Mouse (Mus musculus) ovary, postnatal 36 days (tissue): Measurements from ENCODE around the gene Dyrk1a.
A peak's percentile ranks its signal among the peaks of the same experiment; 100 is the strongest.
"Not testable (repeated sequence)": the region's sequence is repeated elsewhere in the genome, so short reads cannot be mapped to it uniquely, and the experiment has no call there.

Source experiments
- DNase-seq: peaks from one replicate; pipeline ENCODE4 v3.0.0; 2022; ENCODE audit warnings: low spot score, mixed read lengths

Gene Dyrk1a

GRCm38 (mm10) chr16:94632424-94632963 lies 62.7 kb downstream of the Dyrk1a start:
- no peak for DNase-seq

- DNase-seq = no peak
These were observed 63.2 kb downstream of the Dyrk1a start for GRCm38 (mm10) chr16:94633012-94633411.

GRCm38 (mm10) chr16:94637423-94637822 lies 67.6 kb downstream of the Dyrk1a start:
- DNase-seq = no peak

GRCm38 (mm10) chr16:94641799-94642198 lies 72.0 kb downstream of the Dyrk1a start:
- no peak for DNase-seq

- no peak for DNase-seq
These were observed 77.3 kb downstream of the Dyrk1a start for GRCm38 (mm10) chr16:94647153-94647552.

- DNase-seq = no peak
These were observed 78.1 kb downstream of the Dyrk1a start for GRCm38 (mm10) chr16:94647925-94648324.

GRCm38 (mm10) chr16:94649861-94650260 lies 80.1 kb downstream of the Dyrk1a start:
- no peak for DNase-seq

- no peak for DNase-seq
These were observed 82.4 kb downstream of the Dyrk1a start for GRCm38 (mm10) chr16:94652091-94652713.

- no peak for DNase-seq
These were observed 85.3 kb downstream of the Dyrk1a start for GRCm38 (mm10) chr16:94655083-94655482.

GRCm38 (mm10) chr16:94656891-94657290 lies 87.1 kb downstream of the Dyrk1a start:
- DNase-seq = no peak

GRCm38 (mm10) chr16:94659394-94659793 lies 89.6 kb downstream of the Dyrk1a start:
- DNase-seq = no peak

GRCm38 (mm10) chr16:94660221-94660620 lies 90.4 kb downstream of the Dyrk1a start:
- no peak for DNase-seq

GRCm38 (mm10) chr16:94667557-94667956 lies 97.7 kb downstream of the Dyrk1a start:
- no peak for DNase-seq

GRCm38 (mm10) chr16:94671313-94671712 lies 101.5 kb downstream of the Dyrk1a start:
- no peak for DNase-seq

- DNase-seq = no peak
These were observed 111.1 kb downstream of the Dyrk1a start for GRCm38 (mm10) chr16:94680924-94681323.

- DNase-seq = no peak
These were observed 112.0 kb downstream of the Dyrk1a start for GRCm38 (mm10) chr16:94681760-94682159.

- DNase-seq = no peak
These were observed 114.2 kb downstream of the Dyrk1a start for GRCm38 (mm10) chr16:94683960-94684359.

- no peak for DNase-seq
These were observed 124.0 kb downstream of the Dyrk1a start for GRCm38 (mm10) chr16:94693687-94694305.

GRCm38 (mm10) chr16:94697553-94697952 lies 127.7 kb downstream of the Dyrk1a start:
- no peak for DNase-seq

- DNase-seq = not testable (repeated sequence)
These were observed 128.4 kb downstream of the Dyrk1a start for GRCm38 (mm10) chr16:94698234-94698633.

- DNase-seq = no peak
These were observed 131.3 kb downstream of the Dyrk1a start for GRCm38 (mm10) chr16:94701141-94701540.

- no peak for DNase-seq
These were observed 132.2 kb downstream of the Dyrk1a start for GRCm38 (mm10) chr16:94701971-94702370.

GRCm38 (mm10) chr16:94713480-94714094 lies 143.8 kb downstream of the Dyrk1a start:
- DNase-seq = peak; percentile 83
